Mouse (Mus musculus): Measurements from ENCODE around the gene Hsd3b7. TPM values are rescaled to one million over a fixed set of nuclear protein-coding genes. Genes with fewer than 3 reads are reported as not detected.
"Not testable (repeated sequence)": the region's sequence is repeated elsewhere in the genome, so short reads cannot be mapped to it uniquely, and the experiment has no call there.

Hsd3b7 gene
- polyA plus RNA-seq, 1 experiment from 2014 or later = 18.7 TPM

DNA sequence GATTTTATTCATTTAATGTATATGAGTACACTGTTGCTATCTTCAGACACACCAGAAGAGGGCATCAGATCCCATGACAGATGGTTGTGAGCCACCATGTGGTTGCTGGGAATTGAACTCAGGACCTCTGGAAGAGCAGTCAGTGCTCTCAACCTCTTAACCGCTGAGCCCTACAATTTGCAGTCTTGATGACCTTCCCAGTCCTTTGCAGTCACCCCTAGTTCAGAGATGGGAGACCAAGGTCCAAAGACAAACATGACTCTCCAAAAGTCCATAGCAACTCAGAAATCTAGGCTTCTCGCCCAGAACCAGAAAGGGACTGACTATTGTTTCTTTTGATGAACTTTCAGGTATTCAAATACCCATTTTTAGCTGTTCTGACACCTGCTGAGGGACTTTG is 39.6 kb downstream of the Hsd3b7 start:
- ATAC-seq (ENCODE audit: low FRiP score, low TSS enrichment); H3K4me3 ChIP-seq (ENCODE audit: low read length); H3K27me3 ChIP-seq (ENCODE audit: control insufficient read depth, insufficient read depth, low read length); H3K9me3 ChIP-seq (ENCODE audit: control insufficient read depth, low read length); H3K27ac ChIP-seq (ENCODE audit: low read depth, low read length); H3K4me2 ChIP-seq (replicated peaks; ENCODE audit: low read depth, low read length); H3K9ac ChIP-seq (ENCODE audit: low read depth, low read length); H3K4me1 ChIP-seq (ENCODE audit: control insufficient read depth, insufficient read depth, low read length): not testable (repeated sequence)
- WGBS = 81% methylated on average over 2 of the region's 2 CpGs
- H3K36me3 ChIP-seq (ENCODE audit: control insufficient read depth, insufficient read depth, low read length) = peaks cover 14% of the 10 kb centered on the region; the same call in 1 of the 2 replicates

DNA sequence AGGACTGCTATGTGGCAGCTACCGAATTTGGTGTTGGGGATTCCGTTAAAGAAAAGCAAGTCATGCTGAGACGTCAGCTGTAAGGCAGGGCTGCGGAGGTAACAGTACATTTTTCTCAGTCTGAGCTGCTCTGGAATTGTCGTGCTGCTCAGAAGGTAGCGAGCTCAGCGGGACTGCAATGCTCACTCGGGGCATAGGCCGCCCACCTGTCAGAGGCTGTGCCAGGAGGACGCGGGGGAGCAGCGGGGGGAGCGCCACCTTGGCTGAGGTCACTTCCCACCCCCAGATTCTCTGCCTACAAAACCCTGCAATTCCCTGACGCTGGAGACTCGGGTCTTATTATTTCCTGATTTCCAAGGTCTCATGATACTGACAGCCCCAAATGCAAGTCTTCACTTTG is 40.5 kb downstream of the Hsd3b7 start:
- Histone ChIP-seq H3K36me3 (ENCODE audit: control insufficient read depth, insufficient read depth, low read length) (peaks cover 16% of the 10 kb centered on the region; the same call in 1 of the 2 replicates), H3K9ac (ENCODE audit: low read depth, low read length) (peak overlapping the region; percentile 68), H3K4me3 (ENCODE audit: low read length) (peak overlapping the region; percentile 87), H3K9me3 (ENCODE audit: control insufficient read depth, low read length) (no peaks in the 10 kb centered on the region), H3K27me3 (ENCODE audit: control insufficient read depth, insufficient read depth, low read length) (no peaks in the 10 kb centered on the region), H3K4me1 (ENCODE audit: control insufficient read depth, insufficient read depth, low read length) (peaks cover 5% of the 10 kb centered on the region; the same call in 1 of the 2 replicates), H3K4me2 (replicated peaks; ENCODE audit: low read depth, low read length) (peak overlapping the region; percentile 90), H3K27ac (ENCODE audit: low read depth, low read length) (peak overlapping the region; percentile 82)
- 3% methylated on average over 15 of the region's 15 CpGs for WGBS
- peak; percentile 25 for ATAC-seq (ENCODE audit: low FRiP score, low TSS enrichment)

DNA sequence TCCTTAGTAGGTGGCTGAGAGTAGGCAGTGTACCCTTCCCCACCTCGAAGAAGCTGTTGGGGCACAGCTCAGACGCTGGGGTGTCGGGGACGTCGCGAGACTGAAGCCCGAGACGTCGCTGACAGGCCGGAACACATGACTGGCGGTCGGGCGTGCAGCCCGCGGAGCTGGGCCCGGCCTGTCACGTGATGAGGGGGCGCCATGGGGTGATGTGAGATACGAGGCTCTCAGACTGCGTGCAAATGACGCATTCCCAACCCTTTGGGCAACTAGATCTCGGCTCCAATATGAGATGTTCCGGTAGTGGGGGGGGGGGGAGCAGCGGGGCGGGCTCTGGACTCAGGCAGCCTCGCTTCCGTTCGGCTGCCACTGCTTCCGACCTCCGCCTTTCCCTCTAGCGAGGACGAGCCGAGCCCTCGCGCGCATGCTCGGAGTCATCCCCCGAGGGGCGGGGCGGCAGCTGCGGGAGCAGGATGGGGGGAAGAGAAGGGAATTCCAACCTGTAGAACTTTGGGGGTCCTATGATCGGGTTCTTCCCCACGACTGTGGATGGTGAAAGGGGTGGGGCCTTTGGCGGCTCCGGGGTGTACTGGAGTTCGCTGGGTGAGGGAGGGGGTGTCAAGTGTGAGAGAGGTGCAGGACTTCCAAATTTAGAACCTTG is 41.1 kb downstream of the Hsd3b7 start:
- Histone ChIP-seq H3K9me3 (ENCODE audit: control insufficient read depth, low read length) (no peaks in the 10 kb centered on the region), H3K36me3 (ENCODE audit: control insufficient read depth, insufficient read depth, low read length) (peaks cover 16% of the 10 kb centered on the region; the same call in 1 of the 2 replicates), H3K4me1 (ENCODE audit: control insufficient read depth, insufficient read depth, low read length) (peaks cover 5% of the 10 kb centered on the region; the same call in 1 of the 2 replicates), H3K9ac (ENCODE audit: low read depth, low read length) (peak overlapping the region; percentile 68), H3K27ac (ENCODE audit: low read depth, low read length) (peak overlapping the region; percentile 82), H3K4me2 (replicated peaks; ENCODE audit: low read depth, low read length) (peak overlapping the region; percentile 90), H3K27me3 (ENCODE audit: control insufficient read depth, insufficient read depth, low read length) (no peaks in the 10 kb centered on the region), H3K4me3 (ENCODE audit: low read length) (peak overlapping the region; percentile 87)
- peak; percentile 90 for ATAC-seq (ENCODE audit: low FRiP score, low TSS enrichment)
- under 1% methylated on average over 39 of the region's 46 CpGs for WGBS

DNA sequence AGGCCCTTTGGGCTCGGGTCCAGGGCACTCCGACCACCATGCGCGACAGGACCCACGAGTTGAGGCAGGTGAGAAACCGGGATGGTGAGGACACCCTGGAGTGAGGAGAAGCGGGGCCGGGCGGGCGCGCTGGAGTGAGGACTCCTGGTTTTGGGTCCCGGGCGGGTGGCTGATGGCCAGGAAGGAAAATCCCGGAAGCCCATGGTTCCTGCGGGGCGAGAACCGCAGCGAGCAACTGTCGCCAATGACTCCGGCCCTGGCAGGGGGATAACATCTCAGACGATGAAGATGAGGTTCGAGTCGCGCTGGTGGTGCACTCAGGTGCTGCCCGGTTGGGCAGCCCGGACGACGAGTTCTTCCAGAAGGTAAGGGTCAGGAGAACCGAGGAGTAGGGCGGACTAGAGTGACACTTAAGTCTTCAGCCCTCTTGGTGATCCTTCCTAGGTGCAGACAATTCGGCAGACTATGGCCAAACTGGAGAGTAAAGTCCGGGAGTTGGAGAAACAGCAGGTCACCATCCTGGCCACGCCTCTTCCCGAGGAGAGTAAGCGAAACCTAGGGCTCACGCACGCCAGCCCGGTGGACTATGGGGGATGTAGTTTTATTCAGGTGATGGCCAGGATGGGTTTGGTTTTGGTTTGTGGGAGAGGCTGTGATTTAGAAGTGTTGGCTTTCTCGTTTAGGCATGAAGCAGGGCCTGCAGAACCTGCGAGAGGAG is 41.8 kb downstream of the Hsd3b7 start:
- peaks cover 5% of the 10 kb centered on the region; the same call in 1 of the 2 replicates for H3K4me1 ChIP-seq (ENCODE audit: control insufficient read depth, insufficient read depth, low read length)
- peak; percentile 69 for ATAC-seq (ENCODE audit: low FRiP score, low TSS enrichment)
- peak overlapping the region; percentile 82; the same call in 1 of the 2 replicates for H3K27ac ChIP-seq (ENCODE audit: low read depth, low read length)
- H3K36me3 ChIP-seq (ENCODE audit: control insufficient read depth, insufficient read depth, low read length) = peaks cover 23% of the 10 kb centered on the region; the same call in 1 of the 2 replicates
- no peaks in the 10 kb centered on the region for H3K9me3 ChIP-seq (ENCODE audit: control insufficient read depth, low read length)
- H3K4me3 ChIP-seq (ENCODE audit: low read length) = peak overlapping the region; percentile 87
- H3K9ac ChIP-seq (ENCODE audit: low read depth, low read length) = peak overlapping the region; percentile 68
- no peaks in the 10 kb centered on the region for H3K27me3 ChIP-seq (ENCODE audit: control insufficient read depth, insufficient read depth, low read length)
- H3K4me2 ChIP-seq (replicated peaks; ENCODE audit: low read depth, low read length) = peak overlapping the region; percentile 90
- under 1% methylated on average over 40 of the region's 40 CpGs for WGBS

DNA sequence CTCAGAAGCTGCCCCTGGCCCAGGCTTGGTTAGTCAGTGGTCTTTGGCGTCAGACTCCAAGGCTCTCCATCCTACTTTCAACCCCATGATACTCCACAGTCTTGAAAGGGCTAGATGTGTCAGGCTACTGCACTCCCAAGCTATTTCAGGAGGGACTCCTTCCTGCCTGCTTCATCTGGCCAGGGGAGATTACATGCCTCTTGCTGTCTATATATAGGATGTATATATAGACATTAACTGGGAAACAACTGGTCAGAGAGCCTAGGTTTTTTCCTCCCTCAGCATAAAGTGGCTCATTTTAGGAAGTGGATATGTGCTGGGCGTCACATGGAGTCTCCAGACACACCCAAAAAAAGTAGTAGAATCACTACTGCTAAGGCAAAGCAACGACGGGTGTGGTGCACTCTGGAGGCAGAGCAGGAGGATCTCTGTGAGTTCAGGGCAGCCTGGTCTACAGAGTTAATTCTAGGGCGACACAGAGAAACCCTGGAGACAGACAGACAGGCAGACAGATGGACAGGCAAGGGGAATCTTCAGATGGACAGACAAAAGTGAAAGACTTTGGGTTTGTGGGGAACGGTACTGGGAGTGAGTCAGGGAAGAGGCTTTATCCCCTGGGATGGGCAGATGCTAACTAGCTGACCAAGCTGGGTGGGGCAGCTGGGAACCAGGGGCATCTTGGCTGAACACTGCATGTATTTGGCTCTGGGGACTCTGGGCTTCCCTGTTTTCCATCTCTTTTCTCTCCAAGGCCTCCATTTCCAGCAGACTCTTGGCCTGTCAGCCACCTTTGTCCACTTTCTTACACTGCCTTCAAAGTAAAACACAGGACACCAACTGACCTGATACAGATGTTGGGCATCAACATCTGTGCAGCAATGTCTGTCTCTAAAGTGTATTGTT is 49.8 kb downstream of the Hsd3b7 start:
- no peak overlapping the region for H3K27ac ChIP-seq (ENCODE audit: low read depth, low read length)
- H3K4me1 ChIP-seq (ENCODE audit: control insufficient read depth, insufficient read depth, low read length) = no peaks in the 10 kb centered on the region
- no peak overlapping the region for H3K4me2 ChIP-seq (replicated peaks; ENCODE audit: low read depth, low read length)
- no peak for ATAC-seq (ENCODE audit: low FRiP score, low TSS enrichment)
- H3K27me3 ChIP-seq (ENCODE audit: control insufficient read depth, insufficient read depth, low read length) = no peaks in the 10 kb centered on the region
- H3K36me3 ChIP-seq (ENCODE audit: control insufficient read depth, insufficient read depth, low read length) = peaks cover 14% of the 10 kb centered on the region; the same call in 1 of the 2 replicates
- 85% methylated on average over 6 of the region's 6 CpGs for WGBS
- H3K4me3 ChIP-seq (ENCODE audit: low read length) = no peak overlapping the region
- H3K9me3 ChIP-seq (ENCODE audit: control insufficient read depth, low read length) = no peaks in the 10 kb centered on the region
- no peak overlapping the region for H3K9ac ChIP-seq (ENCODE audit: low read depth, low read length)

DNA sequence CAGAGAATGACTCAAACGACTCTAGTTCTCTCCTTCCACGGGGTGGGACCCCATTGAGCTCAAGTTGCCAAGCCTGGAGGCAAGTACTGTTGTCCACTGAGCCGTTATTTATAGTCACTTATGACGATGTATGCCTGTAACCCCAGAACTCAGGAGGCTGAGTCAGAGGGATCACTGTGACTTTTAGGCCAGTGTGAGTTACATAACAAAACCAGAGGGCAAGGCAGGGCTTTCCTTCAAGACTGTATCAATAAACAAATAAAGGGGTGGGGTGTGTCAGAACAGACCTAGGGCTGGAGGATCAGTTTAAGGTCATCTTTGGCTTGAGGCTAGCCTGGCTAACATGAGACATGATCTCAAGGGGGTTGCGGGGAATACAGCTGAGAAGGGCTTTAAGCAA is 50.5 kb downstream of the Hsd3b7 start:
- H3K27ac ChIP-seq (ENCODE audit: low read depth, low read length) = no peak overlapping the region
- no peak for ATAC-seq (ENCODE audit: low FRiP score, low TSS enrichment)
- no peak overlapping the region for H3K4me3 ChIP-seq (ENCODE audit: low read length)
- H3K36me3 ChIP-seq (ENCODE audit: control insufficient read depth, insufficient read depth, low read length) = peaks cover 11% of the 10 kb centered on the region; the same call in 1 of the 2 replicates
- no peaks in the 10 kb centered on the region for H3K4me1 ChIP-seq (ENCODE audit: control insufficient read depth, insufficient read depth, low read length)
- no peaks in the 10 kb centered on the region for H3K27me3 ChIP-seq (ENCODE audit: control insufficient read depth, insufficient read depth, low read length)
- 62% methylated on average over 5 of the region's 5 CpGs for WGBS
- no peak overlapping the region for H3K4me2 ChIP-seq (replicated peaks; ENCODE audit: low read depth, low read length)
- H3K9me3 ChIP-seq (ENCODE audit: control insufficient read depth, low read length) = no peaks in the 10 kb centered on the region
- H3K9ac ChIP-seq (ENCODE audit: low read depth, low read length) = no peak overlapping the region

Other genes with a start within 250 kb of the Hsd3b7 start
- 6.3 and 10.0 TPM in 2 replicates for gene Tmem265, start 239.2 kb upstream of the Hsd3b7 start, polyA plus RNA-seq (2014; fragmentation: Nextera tagmentation; extraction: Ambion mirVana)
- gene Phkg2, start 227.3 kb upstream of the Hsd3b7 start, polyA plus RNA-seq (2014; fragmentation: Nextera tagmentation; extraction: Ambion mirVana) = 37.8 and 39.8 TPM in 2 replicates
- 12.7 and 14.5 TPM in 2 replicates for gene Ccdc189, start 212.0 kb upstream of the Hsd3b7 start, polyA plus RNA-seq (2014; fragmentation: Nextera tagmentation; extraction: Ambion mirVana)
- 25.5 and 41.5 TPM in 2 replicates for gene Rnf40, start 211.8 kb upstream of the Hsd3b7 start, polyA plus RNA-seq (2014; fragmentation: Nextera tagmentation; extraction: Ambion mirVana)
- gene Zfp629, start 184.8 kb upstream of the Hsd3b7 start, polyA plus RNA-seq (2014; fragmentation: Nextera tagmentation; extraction: Ambion mirVana) = 14.0 and 23.5 TPM in 2 replicates
- gene Bcl7c, start 91.7 kb upstream of the Hsd3b7 start, polyA plus RNA-seq (2014; fragmentation: Nextera tagmentation; extraction: Ambion mirVana) = 65.9 and 79.1 TPM in 2 replicates
- 17.5 and 23.7 TPM in 2 replicates for gene Ctf1, start 87.9 kb upstream of the Hsd3b7 start, polyA plus RNA-seq (2014; fragmentation: Nextera tagmentation; extraction: Ambion mirVana)
- 0.43 and 0.55 TPM in 2 replicates for gene Ctf2, start 68.4 kb upstream of the Hsd3b7 start, polyA plus RNA-seq (2014; fragmentation: Nextera tagmentation; extraction: Ambion mirVana)
- 6.2 and 10.0 TPM in 2 replicates for gene Fbxl19, start 56.1 kb upstream of the Hsd3b7 start, polyA plus RNA-seq (2014; fragmentation: Nextera tagmentation; extraction: Ambion mirVana)
- gene Orai3, start 30.8 kb upstream of the Hsd3b7 start, polyA plus RNA-seq (2014; fragmentation: Nextera tagmentation; extraction: Ambion mirVana) = 12.9 and 19.7 TPM in 2 replicates
- gene Setd1a, start 23.9 kb upstream of the Hsd3b7 start, polyA plus RNA-seq (2014; fragmentation: Nextera tagmentation; extraction: Ambion mirVana) = 32.6 and 34.7 TPM in 2 replicates
- not detected in 2 replicates for gene Gm49388, start 15.0 kb upstream of the Hsd3b7 start, polyA plus RNA-seq (2014; fragmentation: Nextera tagmentation; extraction: Ambion mirVana)
- 22.1 and 34.3 TPM in 2 replicates for gene Stx4a, start 23.7 kb downstream of the Hsd3b7 start, polyA plus RNA-seq (2014; fragmentation: Nextera tagmentation; extraction: Ambion mirVana)
- gene Stx1b, start 23.9 kb downstream of the Hsd3b7 start, polyA plus RNA-seq (2014; fragmentation: Nextera tagmentation; extraction: Ambion mirVana) = 2.6 and 4.4 TPM in 2 replicates
- gene Zfp646, start 75.6 kb downstream of the Hsd3b7 start, polyA plus RNA-seq (2014; fragmentation: Nextera tagmentation; extraction: Ambion mirVana) = 13.7 and 20.2 TPM in 2 replicates
- gene Zfp668, start 76.2 kb downstream of the Hsd3b7 start, polyA plus RNA-seq (2014; fragmentation: Nextera tagmentation; extraction: Ambion mirVana) = 18.6 and 21.9 TPM in 2 replicates
- gene Prss53, start 90.4 kb downstream of the Hsd3b7 start, polyA plus RNA-seq (2014; fragmentation: Nextera tagmentation; extraction: Ambion mirVana) = 0.73 and 0.77 TPM in 2 replicates
- not detected in 2 replicates for gene Gm21974, start 94.8 kb downstream of the Hsd3b7 start, polyA plus RNA-seq (2014; fragmentation: Nextera tagmentation; extraction: Ambion mirVana)
- 125 and 156 TPM in 2 replicates for gene Vkorc1, start 95.0 kb downstream of the Hsd3b7 start, polyA plus RNA-seq (2014; fragmentation: Nextera tagmentation; extraction: Ambion mirVana)
- 152 and 155 TPM in 2 replicates for gene Bckdk, start 103.5 kb downstream of the Hsd3b7 start, polyA plus RNA-seq (2014; fragmentation: Nextera tagmentation; extraction: Ambion mirVana)
- 37.2 and 48.9 TPM in 2 replicates for gene Kat8, start 111.9 kb downstream of the Hsd3b7 start, polyA plus RNA-seq (2014; fragmentation: Nextera tagmentation; extraction: Ambion mirVana)
- 44.7 and 47.1 TPM in 2 replicates for gene Prss8, start 129.5 kb downstream of the Hsd3b7 start, polyA plus RNA-seq (2014; fragmentation: Nextera tagmentation; extraction: Ambion mirVana)
- gene Prss36, start 146.1 kb downstream of the Hsd3b7 start, polyA plus RNA-seq (2014; fragmentation: Nextera tagmentation; extraction: Ambion mirVana) = 12.1 and 12.4 TPM in 2 replicates
- 62.7 and 77.7 TPM in 2 replicates for gene Fus, start 166.9 kb downstream of the Hsd3b7 start, polyA plus RNA-seq (2014; fragmentation: Nextera tagmentation; extraction: Ambion mirVana)
- gene Pycard, start 193.3 kb downstream of the Hsd3b7 start, polyA plus RNA-seq (2014; fragmentation: Nextera tagmentation; extraction: Ambion mirVana) = 39.5 and 47.3 TPM in 2 replicates
- 0.14 TPM in 1 of 2 replicates, not detected in the other for gene Trim72, start 203.3 kb downstream of the Hsd3b7 start, polyA plus RNA-seq (2014; fragmentation: Nextera tagmentation; extraction: Ambion mirVana)

All from kidney, embryonic 14.5 days (tissue).